Mouse (Mus musculus): ENCODE data around the gene Ubqln4.
A peak's percentile ranks its signal among the peaks of the same experiment; 100 is the strongest.
"Not testable (repeated sequence)": the region's sequence is repeated elsewhere in the genome, so short reads cannot be mapped to it uniquely, and the experiment has no call there.

Gene Ubqln4

GRCm38 (mm10) chr3:88566116-88566515, 12.6 kb downstream of the Ubqln4 start:
- no peak for DNase-seq (ENCODE audit: low read depth, low spot score)

GRCm38 (mm10) chr3:88566536-88567061, 13.0 kb downstream of the Ubqln4 start:
- DNase-seq (ENCODE audit: low read depth, low spot score), result peak; percentile 27

- DNase-seq (ENCODE audit: low read depth, low spot score), result no peak
Observed at GRCm38 (mm10) chr3:88567892-88568291, 14.3 kb downstream of the Ubqln4 start.

- DNase-seq (ENCODE audit: low read depth, low spot score), result no peak
Observed at GRCm38 (mm10) chr3:88568615-88569014, 15.1 kb downstream of the Ubqln4 start.

GRCm38 (mm10) chr3:88569093-88569492, 15.5 kb downstream of the Ubqln4 start:
- DNase-seq (ENCODE audit: low read depth, low spot score), result no peak

- no peak for DNase-seq (ENCODE audit: low read depth, low spot score)
Observed at GRCm38 (mm10) chr3:88569694-88570093, 16.1 kb downstream of the Ubqln4 start.

- no peak for DNase-seq (ENCODE audit: low read depth, low spot score)
Observed at GRCm38 (mm10) chr3:88570341-88570740, 16.8 kb downstream of the Ubqln4 start.

- DNase-seq (ENCODE audit: low read depth, low spot score), result no peak
Observed at GRCm38 (mm10) chr3:88571856-88572255, 18.3 kb downstream of the Ubqln4 start.

GRCm38 (mm10) chr3:88572835-88573234, 19.3 kb downstream of the Ubqln4 start:
- no peak for DNase-seq (ENCODE audit: low read depth, low spot score)

GRCm38 (mm10) chr3:88573810-88574209, 20.3 kb downstream of the Ubqln4 start:
- no peak for DNase-seq (ENCODE audit: low read depth, low spot score)

GRCm38 (mm10) chr3:88575540-88575939, 22.0 kb downstream of the Ubqln4 start, which contains the start of gene Ssr2:
TSS of gene Ssr2 (plus strand) at chr3:88575876.
- no peak for DNase-seq (ENCODE audit: low read depth, low spot score)

GRCm38 (mm10) chr3:88577846-88578245, 24.3 kb downstream of the Ubqln4 start:
- DNase-seq (ENCODE audit: low read depth, low spot score), result not testable (repeated sequence)

GRCm38 (mm10) chr3:88578498-88579424, 25.2 kb downstream of the Ubqln4 start:
- DNase-seq (ENCODE audit: low read depth, low spot score), result no peak

- DNase-seq (ENCODE audit: low read depth, low spot score), result peak; percentile 81
Observed at GRCm38 (mm10) chr3:88579454-88580117, 26.0 kb downstream of the Ubqln4 start.

GRCm38 (mm10) chr3:88585769-88586168, 32.2 kb downstream of the Ubqln4 start:
- no peak for DNase-seq (ENCODE audit: low read depth, low spot score)

- DNase-seq (ENCODE audit: low read depth, low spot score), result no peak
Observed at GRCm38 (mm10) chr3:88586640-88587039, 33.1 kb downstream of the Ubqln4 start.

- DNase-seq (ENCODE audit: low read depth, low spot score), result no peak
Observed at GRCm38 (mm10) chr3:88590246-88590645, 36.7 kb downstream of the Ubqln4 start.

GRCm38 (mm10) chr3:88591044-88591443, 37.5 kb downstream of the Ubqln4 start:
- DNase-seq (ENCODE audit: low read depth, low spot score), result no peak

GRCm38 (mm10) chr3:88591950-88592731, 38.6 kb downstream of the Ubqln4 start:
- peak; percentile 85 for DNase-seq (ENCODE audit: low read depth, low spot score)

- DNase-seq (ENCODE audit: low read depth, low spot score), result peak; percentile 54
Observed at GRCm38 (mm10) chr3:88592942-88593576, 39.5 kb downstream of the Ubqln4 start.
